11 mouse cellular contexts compared by ENCODE assay signal in genomic region chr8:117334058-117334747, GRCm38 (mm10).
DNase-seq lines count a peak whose midpoint lies in the region; ATAC-seq lines count a peak whose summit lies in the region.
"Had no signal": no experiment of that assay in that cellular context is flagged by ENCODE, and none has a peak within 500 bp of the region (broad histone marks: within the 10 kb centered on the region; RNA-seq: fewer than 3 reads in every experiment).

No protein-coding gene starts in this region.

- H3K27me3 ChIP-seq in heart, embryonic 10.5 days (ENCODE audit: insufficient read depth, poor library complexity, severe bottlenecking): no peaks in the 10 kb centered on the region
- no peaks in the 10 kb centered on the region for H3K27me3 ChIP-seq in hindbrain, embryonic 12.5 days
- no peaks in the 10 kb centered on the region for H3K27me3 ChIP-seq in liver, embryonic 12.5 days (replicated peaks)
- H3K27me3 ChIP-seq: heart, embryonic 12.5 days had no signal

- H3K9me3 ChIP-seq in heart, embryonic 10.5 days: no peaks in the 10 kb centered on the region
- H3K9me3 ChIP-seq in hindbrain, embryonic 12.5 days (replicated peaks): no peaks in the 10 kb centered on the region
- H3K9me3 ChIP-seq in liver, embryonic 12.5 days (replicated peaks): no peaks in the 10 kb centered on the region
- H3K9me3 ChIP-seq: heart, embryonic 12.5 days had no signal

- H3K9ac ChIP-seq in hindbrain, embryonic 12.5 days: no peak overlapping the region
- H3K9ac ChIP-seq in liver, embryonic 12.5 days: peak overlapping the region; percentile 56

- intact Hi-C loops in left cerebral cortex, postnatal 25 days (cut with DNase I): loop anchor here (5.0 kb wide), 1 partner anchor 77 kb away; the partner anchor contains the start of gene Cmip

- H3K27ac ChIP-seq in heart, embryonic 10.5 days: peak overlapping the region; percentile 75
- H3K27ac ChIP-seq in hindbrain, embryonic 12.5 days: peak overlapping the region; percentile 45
- peak overlapping the region; percentile 85 for H3K27ac ChIP-seq in liver, embryonic 12.5 days
- H3K27ac ChIP-seq: macrophage had no signal

- H3K36me3 ChIP-seq in heart, embryonic 10.5 days: no peaks in the 10 kb centered on the region
- no peaks in the 10 kb centered on the region for H3K36me3 ChIP-seq in hindbrain, embryonic 12.5 days
- H3K36me3 ChIP-seq in liver, embryonic 12.5 days: no peaks in the 10 kb centered on the region
- H3K36me3 ChIP-seq: heart, embryonic 12.5 days had no signal

- peaks cover 62% of the 10 kb centered on the region for H3K4me1 ChIP-seq in heart, embryonic 10.5 days
- peaks cover 70% of the 10 kb centered on the region for H3K4me1 ChIP-seq in hindbrain, embryonic 12.5 days
- peaks cover 90% of the 10 kb centered on the region for H3K4me1 ChIP-seq in liver, embryonic 12.5 days

- ATAC-seq in hindbrain, embryonic 12.5 days (ENCODE audit: low FRiP score): peak; percentile 31; the same call in 1 of the 2 replicates
- ATAC-seq in liver, embryonic 12.5 days: peak; percentile 11
- ATAC-seq: CD4-positive, CD25-positive, alpha-beta regulatory T cell, adult 4 months had no signal

- DNase-seq in heart, embryonic 10.5 days (ENCODE audit: low spot score): no peak
- no peak for DNase-seq in heart, adult 18-20 months
- DNase-seq in ES-CJ7 (ENCODE audit: low read depth, low spot score): peak; percentile 67
- no peak for DNase-seq in spleen, postnatal 4 days (ENCODE audit: low spot score in 2 of 2)
- no peak for DNase-seq in cerebellum, postnatal 36 days
- DNase-seq in left cerebral cortex, postnatal 25 days (ENCODE audit: low spot score in 2 of 2): no peak

- H3K4me3 ChIP-seq in heart, embryonic 10.5 days: no peak overlapping the region
- H3K4me3 ChIP-seq in hindbrain, embryonic 12.5 days: no peak overlapping the region
- peak overlapping the region; percentile 13; the same call in 1 of the 2 replicates for H3K4me3 ChIP-seq in liver, embryonic 12.5 days
- H3K4me3 ChIP-seq: heart, embryonic 12.5 days had no signal

- 64% methylated on average over 10 of the region's 10 CpGs for WGBS in heart, embryonic 10.5 days
- 63% methylated on average over 10 of the region's 10 CpGs for WGBS in hindbrain, embryonic 12.5 days
- 45% methylated on average over 10 of the region's 10 CpGs for WGBS in liver, embryonic 12.5 days (ENCODE audit: insufficient replicate concordance)

- H3K4me2 ChIP-seq in hindbrain, embryonic 12.5 days (replicated peaks): no peak overlapping the region
- peak overlapping the region; percentile 59 for H3K4me2 ChIP-seq in liver, embryonic 12.5 days
- H3K4me2 ChIP-seq: heart, embryonic 12.5 days had no signal
